Mouse (Mus musculus) CD8-positive naive resting alpha-beta T cell, adult 57 days (primary cell): ENCODE data around the gene Dcaf4. TPM values are rescaled to one million over a fixed set of nuclear protein-coding genes. Genes with fewer than 3 reads are reported as not detected.

Experiments used
- total RNA-seq: library from RNA; stranded (reverse); gene quantifications from one replicate; pipeline ENCODE4 v1.2.4, GENCODE M21; 2023

The Dcaf4 gene
- 36.9 TPM for total RNA-seq

GRCm38 (mm10) chr12:83520311-83520890 lies at the start of gene Dcaf4:
Dcaf4 (plus strand) TSS chr12:83520466.

GRCm38 (mm10) chr12:83487476-83487991 lies 32.7 kb upstream of the Dcaf4 start, which contains the start of gene Dpf3:
Dpf3 (minus strand) TSS chr12:83487716.

Other genes with a start within 250 kb of the Dcaf4 start
- gene Dpf3, start 32.8 kb upstream of the Dcaf4 start, total RNA-seq, result not detected
- 37.6 TPM for gene Zfyve1, start 76.8 kb downstream of the Dcaf4 start, total RNA-seq
- 316 TPM for gene Rbm25, start 110.8 kb downstream of the Dcaf4 start, total RNA-seq
- 76.2 TPM for gene Psen1, start 167.7 kb downstream of the Dcaf4 start, total RNA-seq
- gene Papln, start 243.2 kb downstream of the Dcaf4 start, total RNA-seq, result 0.15 TPM